8 mouse cellular contexts compared by ENCODE assay signal in genomic region chr9:44109360-44110095, GRCm38 (mm10). TPM values are rescaled to one million over a fixed set of nuclear protein-coding genes. Genes with fewer than 3 reads are reported as not detected.
DNase-seq lines count a peak whose midpoint lies in the region; ATAC-seq and TF ChIP-seq lines count a peak whose summit lies in the region.

No protein-coding gene starts in this region.

- no peak for ATAC-seq in frontal cortex, adult (ENCODE audit: low TSS enrichment)
- ATAC-seq in forebrain, postnatal 0 days = no peak
- ATAC-seq in hindbrain, embryonic 14.5 days (ENCODE audit: low FRiP score) = no peak

- no peak for TF ChIP-seq POLR2A in cerebellum, adult 2 months (IDR thresholded peaks at IDR 0.05; ENCODE audit: borderline replicate concordance, insufficient read depth, low read length)
- no peak for TF ChIP-seq POLR2A in spleen, adult 2 months (IDR thresholded peaks at IDR 0.05; ENCODE audit: low read depth, low read length)

- peak overlapping the region; percentile 3; the same call in 1 of the 2 replicates for H3K9ac ChIP-seq in forebrain, postnatal 0 days
- no peak overlapping the region for H3K9ac ChIP-seq in hindbrain, embryonic 14.5 days

- 24% methylated on average over 9 of the region's 9 CpGs for WGBS in cerebellum, adult 2 months
- WGBS in forebrain, postnatal 0 days = 30% methylated on average over 9 of the region's 9 CpGs
- 35% methylated on average over 9 of the region's 9 CpGs for WGBS in hindbrain, embryonic 14.5 days
- 38% methylated on average over 9 of the region's 9 CpGs for WGBS in midbrain, embryonic 10.5 days
- WGBS in spleen, adult 2 months = 30% methylated on average over 9 of the region's 9 CpGs

- intact Hi-C loops in left cerebral cortex, postnatal 25 days (cut with DNase I) = loop anchor here (2.0 to 5.0 kb wide), 2 partner anchors 37 to 122 kb away; no protein-coding TSS in a partner anchor

- H3K4me2 ChIP-seq in forebrain, postnatal 0 days (ENCODE audit: low read depth) = peak overlapping the region; percentile 25
- H3K4me2 ChIP-seq in hindbrain, embryonic 14.5 days (replicated peaks) = peak overlapping the region; percentile 19; the same call in 1 of the 2 replicates

- peak; percentile 81 for TF ChIP-seq CTCF in cerebellum, adult 2 months (IDR thresholded peaks at IDR 0.05; ENCODE audit: borderline replicate concordance, insufficient read depth, low read depth, low read length)
- peak; percentile 83 for TF ChIP-seq CTCF in forebrain, postnatal 0 days (IDR thresholded peaks at IDR 0.05; ENCODE audit: low read depth)
- peak; percentile 71; the same call in 1 of the 2 replicates for TF ChIP-seq CTCF in spleen, adult 2 months (IDR thresholded peaks at IDR 0.05; ENCODE audit: extremely low read depth, insufficient read depth, insufficient read length, insufficient replicate concordance)

- H3K27ac ChIP-seq in cerebellum, adult 2 months (ENCODE audit: insufficient read depth, low read length) = no peak overlapping the region
- H3K27ac ChIP-seq in forebrain, postnatal 0 days (ENCODE audit: low read depth, low read length) = no peak overlapping the region
- no peak overlapping the region for H3K27ac ChIP-seq in hindbrain, embryonic 14.5 days
- H3K27ac ChIP-seq in midbrain, embryonic 10.5 days (replicated peaks) = no peak overlapping the region
- no peak overlapping the region for H3K27ac ChIP-seq in spleen, adult 2 months (ENCODE audit: insufficient read depth, low read length)

- H3K4me3 ChIP-seq in cerebellum, adult 2 months (replicated peaks; ENCODE audit: insufficient read depth, low read depth, low read length) = no peak overlapping the region
- H3K4me3 ChIP-seq in forebrain, postnatal 0 days (ENCODE audit: low read depth, low read length) = no peak overlapping the region
- no peak overlapping the region for H3K4me3 ChIP-seq in hindbrain, embryonic 14.5 days (replicated peaks; ENCODE audit: low read length)
- peak overlapping the region; percentile 28 for H3K4me3 ChIP-seq in midbrain, embryonic 10.5 days
- no peak overlapping the region for H3K4me3 ChIP-seq in spleen, adult 2 months (ENCODE audit: extremely low read depth, insufficient read depth, insufficient read length)

- peaks cover 40% of the 10 kb centered on the region for H3K4me1 ChIP-seq in cerebellum, adult 2 months (ENCODE audit: control insufficient read depth, insufficient read depth, low read length)
- H3K4me1 ChIP-seq in forebrain, postnatal 0 days (ENCODE audit: insufficient read depth) = peaks cover 34% of the 10 kb centered on the region; the same call in 1 of the 2 replicates
- peaks cover 22% of the 10 kb centered on the region for H3K4me1 ChIP-seq in hindbrain, embryonic 14.5 days (replicated peaks; ENCODE audit: control insufficient read depth, insufficient read depth, low read length)
- peaks cover 72% of the 10 kb centered on the region for H3K4me1 ChIP-seq in midbrain, embryonic 10.5 days
- H3K4me1 ChIP-seq in spleen, adult 2 months (ENCODE audit: control insufficient read depth, insufficient read depth, insufficient read length) = no peaks in the 10 kb centered on the region; the same call in 1 of the 2 replicates

- peak; percentile 70 to 79 for DNase-seq in frontal cortex, postnatal 14 days (ENCODE audit: low spot score in 2 of 2)
- peak; percentile 73 to 84 for DNase-seq in cerebellum, adult 2 months
- DNase-seq in forebrain, postnatal 0 days = peak; percentile 84
- peak; percentile 88 for DNase-seq in hindbrain, embryonic 14.5 days (ENCODE audit: low spot score)
- peak; percentile 72 to 74 for DNase-seq in left cerebral cortex, postnatal 25 days (ENCODE audit: low spot score in 2 of 2)
- DNase-seq in midbrain, embryonic 10.5 days (ENCODE audit: low spot score) = peak; percentile 76
- peak in 1 of 2 experiments; percentile 58 for DNase-seq in spleen, adult 2 months (ENCODE audit: low read depth in 1 of 2, low spot score in 2 of 2)

- no peaks in the 10 kb centered on the region for H3K9me3 ChIP-seq in forebrain, postnatal 0 days (ENCODE audit: low read length)
- H3K9me3 ChIP-seq in hindbrain, embryonic 14.5 days (ENCODE audit: control insufficient read depth, low read length) = no peaks in the 10 kb centered on the region
- no peaks in the 10 kb centered on the region for H3K9me3 ChIP-seq in midbrain, embryonic 10.5 days (replicated peaks)

- H3K27me3 ChIP-seq in cerebellum, adult 2 months (ENCODE audit: control insufficient read depth, insufficient read depth, low read length) = no peaks in the 10 kb centered on the region
- no peaks in the 10 kb centered on the region for H3K27me3 ChIP-seq in forebrain, postnatal 0 days (ENCODE audit: insufficient read depth, low read length)
- H3K27me3 ChIP-seq in hindbrain, embryonic 14.5 days (ENCODE audit: control insufficient read depth, insufficient read depth, low read length) = no peaks in the 10 kb centered on the region
- H3K27me3 ChIP-seq in midbrain, embryonic 10.5 days (ENCODE audit: low read depth, poor library complexity, severe bottlenecking) = no peaks in the 10 kb centered on the region
- no peaks in the 10 kb centered on the region for H3K27me3 ChIP-seq in spleen, adult 2 months (ENCODE audit: control insufficient read depth, insufficient read depth, low read length)

- no peaks in the 10 kb centered on the region for H3K36me3 ChIP-seq in forebrain, postnatal 0 days (ENCODE audit: insufficient read depth)
- no peaks in the 10 kb centered on the region for H3K36me3 ChIP-seq in hindbrain, embryonic 14.5 days (replicated peaks; ENCODE audit: control insufficient read depth, insufficient read depth)
- H3K36me3 ChIP-seq in midbrain, embryonic 10.5 days = peaks cover 58% of the 10 kb centered on the region
- no peaks in the 10 kb centered on the region; the same call in 1 of the 2 replicates for H3K36me3 ChIP-seq in spleen, adult 2 months (ENCODE audit: control insufficient read depth, insufficient read depth, low read length)

RNA-seq across cellular contexts. Expression of gene C1qtnf5, which starts 2.5 kb away (rescaled TPM):
- polyA plus RNA-seq in cerebellum, adult 2 months (2012; rRNA removed) = 26.0 and 29.1 TPM in 2 replicates
- total RNA-seq in forebrain, postnatal 0 days (2014; rRNA removed) = 17.3 and 18.4 TPM in 2 replicates
- 8.7 and 9.3 TPM in 2 replicates for polyA plus RNA-seq in forebrain, postnatal 0 days (2015; fragmentation: Nextera tagmentation; extraction: Ambion mirVana)
- polyA plus RNA-seq in hindbrain, embryonic 14.5 days (2014; fragmentation: Nextera tagmentation; extraction: Ambion mirVana) = 7.0 and 8.0 TPM in 2 replicates
- 10 to 100 TPM; 23.1 to 26.1 TPM for total RNA-seq in left cerebral cortex, postnatal 25 days (2021)
- polyA plus RNA-seq in midbrain, embryonic 10.5 days (2016; fragmentation: Nextera tagmentation; extraction: Ambion mirVana) = 0.29 and 0.93 TPM in 2 replicates
- 6.7 and 8.2 TPM in 2 replicates for polyA plus RNA-seq in spleen, adult 2 months (2012; rRNA removed)

RNA-seq across cellular contexts. Expression of gene Gm49380, which starts 3.8 kb away (rescaled TPM):
- 0.41 and 0.75 TPM in 2 replicates for polyA plus RNA-seq in cerebellum, adult 2 months (2012; rRNA removed)
- total RNA-seq in forebrain, postnatal 0 days (2014; rRNA removed) = 0.81 TPM in 1 of 2 replicates, not detected in the other
- polyA plus RNA-seq in forebrain, postnatal 0 days (2015; fragmentation: Nextera tagmentation; extraction: Ambion mirVana) = 0.11 TPM in 1 of 2 replicates, not detected in the other
- 0.35 TPM in 1 of 2 replicates, not detected in the other for polyA plus RNA-seq in hindbrain, embryonic 14.5 days (2014; fragmentation: Nextera tagmentation; extraction: Ambion mirVana)
- under 1 TPM; 0.14 to 0.27 TPM for total RNA-seq in left cerebral cortex, postnatal 25 days (2021)
- polyA plus RNA-seq in midbrain, embryonic 10.5 days (2016; fragmentation: Nextera tagmentation; extraction: Ambion mirVana) = 0.35 and 0.63 TPM in 2 replicates
- polyA plus RNA-seq in spleen, adult 2 months (2012; rRNA removed) = 0.05 TPM in 1 of 2 replicates, not detected in the other

RNA-seq across cellular contexts. Expression of gene Rnf26, which starts 3.8 kb away (rescaled TPM):
- 31.2 and 34.0 TPM in 2 replicates for polyA plus RNA-seq in cerebellum, adult 2 months (2012; rRNA removed)
- 11.0 and 16.0 TPM in 2 replicates for total RNA-seq in forebrain, postnatal 0 days (2014; rRNA removed)
- polyA plus RNA-seq in forebrain, postnatal 0 days (2015; fragmentation: Nextera tagmentation; extraction: Ambion mirVana) = 36.8 and 38.8 TPM in 2 replicates
- 30.6 and 32.7 TPM in 2 replicates for polyA plus RNA-seq in hindbrain, embryonic 14.5 days (2014; fragmentation: Nextera tagmentation; extraction: Ambion mirVana)
- total RNA-seq in left cerebral cortex, postnatal 25 days (2021) = 10 to 100 TPM; 30.6 to 31.5 TPM
- polyA plus RNA-seq in midbrain, embryonic 10.5 days (2016; fragmentation: Nextera tagmentation; extraction: Ambion mirVana) = 81.3 and 81.5 TPM in 2 replicates
- 21.3 and 27.1 TPM in 2 replicates for polyA plus RNA-seq in spleen, adult 2 months (2012; rRNA removed)

RNA-seq across cellular contexts. Expression of gene Mfrp, which starts 8.0 kb away (rescaled TPM):
- 2.7 and 7.3 TPM in 2 replicates for polyA plus RNA-seq in cerebellum, adult 2 months (2012; rRNA removed)
- 0.67 and 1.2 TPM in 2 replicates for total RNA-seq in forebrain, postnatal 0 days (2014; rRNA removed)
- 0.08 and 0.13 TPM in 2 replicates for polyA plus RNA-seq in forebrain, postnatal 0 days (2015; fragmentation: Nextera tagmentation; extraction: Ambion mirVana)
- polyA plus RNA-seq in hindbrain, embryonic 14.5 days (2014; fragmentation: Nextera tagmentation; extraction: Ambion mirVana) = 0.31 and 0.41 TPM in 2 replicates
- 1 to 10 TPM in 1 of 2 experiments, under 1 TPM in 1; 0.55 to 1.6 TPM for total RNA-seq in left cerebral cortex, postnatal 25 days (2021)
- 0.07 and 0.17 TPM in 2 replicates for polyA plus RNA-seq in midbrain, embryonic 10.5 days (2016; fragmentation: Nextera tagmentation; extraction: Ambion mirVana)
- 0.02 and 0.06 TPM in 2 replicates for polyA plus RNA-seq in spleen, adult 2 months (2012; rRNA removed)

RNA-seq across cellular contexts. Expression of gene Mcam, which starts 24.7 kb away (rescaled TPM):
- 57.0 and 61.8 TPM in 2 replicates for polyA plus RNA-seq in cerebellum, adult 2 months (2012; rRNA removed)
- 12.2 and 21.1 TPM in 2 replicates for total RNA-seq in forebrain, postnatal 0 days (2014; rRNA removed)
- polyA plus RNA-seq in forebrain, postnatal 0 days (2015; fragmentation: Nextera tagmentation; extraction: Ambion mirVana) = 5.0 and 6.0 TPM in 2 replicates
- polyA plus RNA-seq in hindbrain, embryonic 14.5 days (2014; fragmentation: Nextera tagmentation; extraction: Ambion mirVana) = 12.6 and 13.6 TPM in 2 replicates
- 10 to 100 TPM; 13.2 to 14.8 TPM for total RNA-seq in left cerebral cortex, postnatal 25 days (2021)
- polyA plus RNA-seq in midbrain, embryonic 10.5 days (2016; fragmentation: Nextera tagmentation; extraction: Ambion mirVana) = 12.0 and 13.7 TPM in 2 replicates
- 12.7 and 13.9 TPM in 2 replicates for polyA plus RNA-seq in spleen, adult 2 months (2012; rRNA removed)
